Mouse (Mus musculus) hindbrain, embryonic 13.5 days (tissue): ENCODE data around the gene Fam110c. TPM values are rescaled to one million over a fixed set of nuclear protein-coding genes. Genes with fewer than 3 reads are reported as not detected.
A peak's percentile ranks its signal among the peaks of the same experiment; 100 is the strongest.
"Not testable (repeated sequence)": the region's sequence is repeated elsewhere in the genome, so short reads cannot be mapped to it uniquely, and the experiment has no call there.

ENCODE experiments used
- ATAC-seq: fragments of 200-750 bp; cut with Nextera tagmentation; 2 replicates; pipeline ENCODE4 v1.8.0; 2017; ENCODE audit warnings: moderate TSS enrichment; ENCODE audit not compliant: low FRiP score
- H3K27ac ChIP-seq: fragments of 300-500 bp; sonication (generic); 2 replicates; pipeline ENCODE4 v1.5.1; 2015; ENCODE audit warnings: inconsistent platforms, mild to moderate bottlenecking, moderate library complexity
- H3K27me3 ChIP-seq: fragments of 300-500 bp; sonication (generic); 2 replicates; pipeline ENCODE4 v1.6.1; 2015; ENCODE audit warnings: mild to moderate bottlenecking, inconsistent platforms
- H3K36me3 ChIP-seq: fragments of 300-500 bp; sonication (generic); 2 replicates; pipeline ENCODE4 v1.6.1; 2015; ENCODE audit warnings: mild to moderate bottlenecking, inconsistent platforms
- H3K4me1 ChIP-seq: fragments of 300-500 bp; sonication (generic); replicated peaks from 2 replicates; pipeline ENCODE4 v1.6.1; 2015; ENCODE audit warnings: inconsistent platforms
- H3K4me2 ChIP-seq: fragments of 300-500 bp; sonication (generic); 2 replicates; pipeline ENCODE4 v1.6.1; 2015; ENCODE audit warnings: inconsistent platforms, mild to moderate bottlenecking, moderate library complexity
- H3K4me3 ChIP-seq: fragments of 300-500 bp; sonication (generic); 2 replicates; pipeline ENCODE4 v1.5.1; 2015; ENCODE audit warnings: mild to moderate bottlenecking, inconsistent platforms
- H3K9ac ChIP-seq: fragments of 300-500 bp; sonication (generic); 2 replicates; pipeline ENCODE4 v1.6.1; 2015; ENCODE audit warnings: mild to moderate bottlenecking, inconsistent platforms
- H3K9me3 ChIP-seq: fragments of 300-500 bp; sonication (generic); 2 replicates; pipeline ENCODE4 v1.6.1; 2016; ENCODE audit warnings: inconsistent platforms
- WGBS: fragments of 180-500 bp; shearing (Covaris S2); methylation state at CpG from one replicate; pipeline ENCODE4 v1.1.7; 2015; 5-methylcytosine and 5-hydroxymethylcytosine counted together
- polyA plus RNA-seq: library from polyadenylated mRNA; unstranded; fragments of >200 nt; fragmentation: Nextera tagmentation; extraction: Ambion mirVana; gene quantifications from 2 replicates; pipeline ENCODE4 v1.2.1, GENCODE M21; 2015

Gene Fam110c
- 0.05 TPM in 1 of 2 replicates, not detected in the other for polyA plus RNA-seq

DNA sequence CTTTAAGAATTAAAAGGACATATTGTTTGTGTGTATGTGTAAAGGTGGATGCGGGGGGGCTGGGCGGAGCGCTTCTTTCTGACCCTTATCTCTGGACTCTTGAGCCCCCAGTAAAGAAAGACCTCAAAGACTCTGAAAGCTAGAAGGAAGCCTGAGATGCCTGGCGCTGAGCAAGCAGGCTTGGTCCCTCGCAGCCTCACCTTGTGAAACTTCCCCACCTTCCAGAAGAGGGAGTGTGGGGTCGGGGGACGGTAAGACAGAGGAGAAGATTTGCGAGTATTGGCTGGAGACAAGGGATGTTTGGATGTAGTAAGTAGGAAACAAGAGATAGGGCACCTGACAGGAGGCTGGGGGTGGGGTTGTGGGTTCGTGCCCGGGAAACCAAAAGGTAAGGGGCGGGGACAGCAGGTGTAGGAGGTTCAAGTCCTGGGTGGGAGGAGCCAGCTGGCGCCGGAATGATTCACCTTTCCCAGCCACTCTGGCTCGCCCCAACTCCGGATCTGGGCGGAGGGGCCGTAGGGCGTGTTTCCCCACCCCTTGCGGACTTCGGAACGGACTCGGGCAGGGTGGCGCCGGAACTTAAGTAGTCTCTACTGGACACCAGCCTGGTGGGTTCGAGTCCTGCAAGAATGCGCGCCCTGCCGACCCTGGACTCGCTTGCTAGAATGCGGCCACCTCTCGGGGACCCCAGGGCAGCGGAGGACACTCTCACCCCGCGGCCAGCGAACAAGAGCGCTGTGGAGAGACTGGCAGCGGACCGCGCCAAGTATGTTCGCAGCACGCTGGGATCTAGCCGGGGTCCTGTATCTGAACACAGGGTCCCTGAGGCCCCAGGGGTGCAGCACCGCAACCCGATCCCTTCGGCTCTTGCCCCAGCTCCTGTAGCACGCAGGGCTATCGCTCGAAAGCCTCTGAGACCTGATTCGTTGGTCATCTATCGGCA, at the start of gene Fam110c:
TSS of gene Fam110c (plus strand) at position 450 of the 943 bp plus-strand sequence.
- H3K27me3 ChIP-seq: peaks cover 56% of the 10 kb centered on the region
- peaks cover 21% of the 10 kb centered on the region for H3K4me1 ChIP-seq
- H3K9me3 ChIP-seq: no peaks in the 10 kb centered on the region
- no peaks in the 10 kb centered on the region for H3K36me3 ChIP-seq
- peak within 1 kb of the TSS; percentile 67 for H3K9ac ChIP-seq
- peak within 1 kb of the TSS; percentile 48 for H3K4me3 ChIP-seq
- WGBS: 2% methylated on average over 50 of the region's 50 CpGs
- peak within 1 kb of the TSS; percentile 96 for H3K4me2 ChIP-seq
- ATAC-seq: peak; percentile 70
- no peak within 1 kb of the TSS for H3K27ac ChIP-seq

DNA sequence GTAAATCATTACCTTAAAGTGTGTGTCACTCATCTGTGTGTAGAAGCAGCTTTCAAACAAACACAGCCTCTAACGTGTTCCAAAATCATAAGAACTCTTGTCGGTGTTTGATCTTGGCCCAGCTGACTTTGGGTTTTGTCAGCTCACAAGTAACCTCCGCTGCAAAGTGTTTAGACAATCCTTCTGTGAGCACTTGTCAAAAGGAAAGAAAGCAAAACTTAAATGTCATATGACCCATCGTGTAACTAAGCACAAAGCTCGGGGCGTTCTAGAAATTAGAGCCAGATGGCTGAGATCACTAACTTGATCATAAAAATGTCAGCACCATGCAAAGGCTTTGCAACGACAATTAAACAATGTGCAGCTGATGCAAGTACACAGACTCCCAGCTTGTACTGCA, 47.2 kb upstream of the Fam110c start:
- Histone ChIP-seq H3K9me3 (no peaks in the 10 kb centered on the region), H3K4me3 (no peak overlapping the region), H3K4me2 (no peak overlapping the region), H3K36me3 (no peaks in the 10 kb centered on the region), H3K4me1 (no peaks in the 10 kb centered on the region), H3K27me3 (no peaks in the 10 kb centered on the region), H3K27ac (no peak overlapping the region), H3K9ac (no peak overlapping the region)
- 73% methylated on average over 7 of the region's 7 CpGs for WGBS
- ATAC-seq: no peak

DNA sequence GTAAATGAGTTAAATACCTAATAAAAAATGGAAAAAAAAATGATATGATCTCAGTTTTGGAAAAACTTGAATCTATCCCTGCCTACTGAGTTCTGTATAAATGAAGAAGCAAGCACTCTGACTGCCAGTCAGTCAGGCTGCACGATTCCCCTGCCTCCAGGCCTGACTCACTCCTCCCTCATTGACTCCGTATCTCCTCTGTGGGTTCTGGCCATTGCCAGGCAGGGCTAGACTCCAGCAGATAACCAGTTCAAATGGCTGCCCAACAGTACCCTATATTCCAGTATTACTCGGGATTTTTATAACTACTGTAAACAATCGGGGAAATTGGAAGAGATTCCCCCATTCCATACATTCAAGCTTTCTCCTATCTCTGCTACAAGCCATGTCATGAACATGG, 21.6 kb upstream of the Fam110c start:
- no peak for ATAC-seq
- no peak overlapping the region for H3K9ac ChIP-seq
- H3K27me3 ChIP-seq: no peaks in the 10 kb centered on the region
- no peaks in the 10 kb centered on the region for H3K36me3 ChIP-seq
- WGBS: 94% methylated on average over 4 of the region's 4 CpGs
- H3K4me2 ChIP-seq: no peak overlapping the region
- no peak overlapping the region for H3K4me3 ChIP-seq
- H3K4me1 ChIP-seq: no peaks in the 10 kb centered on the region
- H3K27ac ChIP-seq: no peak overlapping the region
- H3K9me3 ChIP-seq: no peaks in the 10 kb centered on the region

DNA sequence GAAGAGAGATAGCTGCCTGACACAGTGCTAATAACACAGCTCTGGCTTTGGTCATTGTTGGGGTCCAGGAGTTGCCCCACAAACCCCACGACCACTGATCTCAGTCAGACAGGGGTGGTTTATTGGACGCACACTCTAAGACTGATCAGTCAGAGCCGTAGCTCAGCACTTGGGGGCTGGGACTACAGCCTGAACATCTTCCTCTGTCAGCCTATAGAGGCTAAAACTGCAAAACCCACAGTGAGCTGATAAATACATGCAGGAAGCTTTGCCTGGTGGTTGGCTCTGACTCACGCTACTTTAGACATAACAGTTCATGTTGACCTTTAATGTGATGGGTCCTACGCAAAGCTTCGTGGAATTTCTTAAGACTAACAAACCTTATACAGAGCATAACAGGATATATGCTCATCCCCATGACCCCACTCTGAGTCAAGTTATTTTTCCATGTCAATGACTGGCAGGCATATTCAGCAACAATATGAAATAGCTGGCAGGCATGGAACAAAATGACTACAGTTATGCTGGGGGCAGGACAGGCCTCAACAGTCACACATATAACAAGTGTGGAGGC, 17.3 kb upstream of the Fam110c start:
- H3K4me2 ChIP-seq: no peak overlapping the region
- H3K4me1 ChIP-seq: no peaks in the 10 kb centered on the region
- H3K9ac ChIP-seq: no peak overlapping the region
- H3K4me3 ChIP-seq: no peak overlapping the region
- H3K27ac ChIP-seq: no peak overlapping the region
- H3K36me3 ChIP-seq: no peaks in the 10 kb centered on the region
- no peaks in the 10 kb centered on the region for H3K9me3 ChIP-seq
- ATAC-seq: no peak
- H3K27me3 ChIP-seq: no peaks in the 10 kb centered on the region
- 90% methylated on average over 6 of the region's 6 CpGs for WGBS

DNA sequence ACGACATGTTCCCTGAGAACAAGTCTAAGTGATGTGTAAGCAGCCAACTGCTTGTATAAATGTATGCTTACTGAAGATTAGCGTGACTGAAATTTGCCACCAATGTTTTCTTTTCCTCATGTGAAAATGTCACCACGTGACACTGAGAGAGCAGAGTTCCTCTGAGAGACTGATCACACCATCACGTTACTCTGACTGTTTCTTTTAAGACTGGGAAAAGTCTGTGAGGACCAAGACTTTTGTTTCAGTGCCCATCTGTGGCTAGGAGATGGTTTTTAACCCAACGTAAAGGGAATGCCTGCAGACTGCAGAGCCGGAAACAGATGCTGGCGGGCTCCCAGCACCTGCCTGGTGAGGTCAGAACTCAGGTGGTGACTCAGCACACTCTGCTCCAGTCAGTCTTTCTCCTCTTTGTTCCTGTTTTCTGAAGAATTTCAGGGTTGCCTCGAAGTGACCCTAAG, 14.2 kb upstream of the Fam110c start:
- Histone ChIP-seq H3K27me3 (no peaks in the 10 kb centered on the region), H3K9ac (no peak overlapping the region), H3K9me3 (no peaks in the 10 kb centered on the region), H3K4me2 (no peak overlapping the region), H3K4me3 (no peak overlapping the region), H3K4me1 (no peaks in the 10 kb centered on the region), H3K27ac (no peak overlapping the region), H3K36me3 (no peaks in the 10 kb centered on the region)
- ATAC-seq: no peak
- WGBS: 58% methylated on average over 8 of the region's 8 CpGs

DNA sequence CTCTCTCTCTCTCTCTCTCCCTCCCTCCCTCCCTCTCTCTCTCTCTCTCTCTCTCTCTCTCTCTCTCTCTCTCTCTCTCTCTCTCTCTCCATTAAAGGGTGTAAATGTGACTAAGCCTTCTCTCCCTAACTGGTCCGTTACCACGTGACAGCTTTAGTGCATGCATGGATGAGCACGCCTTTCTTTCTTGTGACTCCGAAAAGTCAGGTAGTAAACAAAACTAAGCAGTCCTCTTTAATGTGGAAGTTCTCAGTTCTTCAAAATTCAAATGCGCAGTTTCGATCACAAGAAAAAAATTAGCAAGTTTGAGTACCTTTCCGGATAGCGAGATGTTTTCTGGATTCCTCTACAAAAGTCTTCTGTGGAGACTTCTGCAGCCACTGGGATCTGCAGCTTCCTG, 13.4 kb upstream of the Fam110c start:
- H3K27ac ChIP-seq: no peak overlapping the region
- H3K4me2 ChIP-seq: no peak overlapping the region
- H3K4me1 ChIP-seq: no peaks in the 10 kb centered on the region
- WGBS: 60% methylated on average over 8 of the region's 8 CpGs
- no peaks in the 10 kb centered on the region for H3K9me3 ChIP-seq
- H3K36me3 ChIP-seq: no peaks in the 10 kb centered on the region
- ATAC-seq: no peak
- H3K4me3 ChIP-seq: no peak overlapping the region
- H3K9ac ChIP-seq: no peak overlapping the region
- no peaks in the 10 kb centered on the region for H3K27me3 ChIP-seq

DNA sequence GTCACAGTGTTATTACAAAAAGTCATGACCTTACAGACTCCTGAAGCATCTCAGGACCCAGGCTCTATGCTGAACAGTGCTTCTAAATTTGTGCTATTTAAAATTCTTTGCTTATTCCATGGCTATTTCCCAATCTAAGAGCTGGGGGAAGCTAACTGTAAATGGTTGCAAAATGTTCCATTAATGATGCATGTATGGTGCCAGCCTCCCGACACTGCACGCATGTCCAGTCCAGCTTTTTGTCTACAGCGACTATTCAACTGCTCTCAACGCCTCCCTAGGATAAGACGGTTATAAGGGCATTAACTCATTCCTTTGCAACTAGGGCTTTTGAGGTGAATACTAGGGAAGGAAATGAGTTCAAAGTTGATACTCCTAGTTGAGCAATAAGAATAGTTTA, 2.4 kb upstream of the Fam110c start:
- no peak for ATAC-seq
- H3K36me3 ChIP-seq: no peaks in the 10 kb centered on the region
- H3K4me3 ChIP-seq: no peak overlapping the region
- H3K4me1 ChIP-seq: peaks cover 21% of the 10 kb centered on the region
- 84% methylated on average over 5 of the region's 5 CpGs for WGBS
- H3K9me3 ChIP-seq: no peaks in the 10 kb centered on the region
- no peak overlapping the region for H3K27ac ChIP-seq
- no peak overlapping the region for H3K4me2 ChIP-seq
- H3K27me3 ChIP-seq: peaks cover 46% of the 10 kb centered on the region
- no peak overlapping the region for H3K9ac ChIP-seq

DNA sequence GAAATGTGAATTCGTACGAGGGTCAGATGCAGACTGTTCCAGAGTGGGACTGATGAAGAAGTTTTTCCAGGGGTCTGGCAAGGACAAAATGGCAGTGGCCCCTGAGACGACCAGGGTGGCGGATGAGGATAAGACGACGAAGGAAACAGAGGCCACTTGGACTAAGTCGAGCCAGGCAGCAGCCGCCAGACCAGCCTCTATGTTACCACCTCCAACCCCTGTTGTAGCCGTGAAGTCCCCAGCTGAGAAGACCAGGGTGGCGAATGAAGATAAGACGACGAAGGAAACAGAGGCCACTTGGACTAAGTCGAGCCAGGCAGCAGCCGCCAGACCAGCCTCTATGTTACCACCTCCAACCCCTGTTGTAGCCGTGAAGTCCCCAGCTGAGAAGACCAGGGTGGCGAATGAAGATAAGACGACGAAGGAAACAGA, 710 bp downstream of the Fam110c start:
- 2% methylated on average over 10 of the region's 18 CpGs for WGBS
- H3K4me3 ChIP-seq: peak overlapping the region; percentile 48
- not testable (repeated sequence) for H3K36me3 ChIP-seq, H3K27ac ChIP-seq, H3K9me3 ChIP-seq
- peak overlapping the region; percentile 96 for H3K4me2 ChIP-seq
- peaks cover 56% of the 10 kb centered on the region for H3K27me3 ChIP-seq
- peaks cover 21% of the 10 kb centered on the region for H3K4me1 ChIP-seq
- ATAC-seq: peak; percentile 40; the same call in 1 of the 2 replicates
- peak overlapping the region; percentile 67 for H3K9ac ChIP-seq

DNA sequence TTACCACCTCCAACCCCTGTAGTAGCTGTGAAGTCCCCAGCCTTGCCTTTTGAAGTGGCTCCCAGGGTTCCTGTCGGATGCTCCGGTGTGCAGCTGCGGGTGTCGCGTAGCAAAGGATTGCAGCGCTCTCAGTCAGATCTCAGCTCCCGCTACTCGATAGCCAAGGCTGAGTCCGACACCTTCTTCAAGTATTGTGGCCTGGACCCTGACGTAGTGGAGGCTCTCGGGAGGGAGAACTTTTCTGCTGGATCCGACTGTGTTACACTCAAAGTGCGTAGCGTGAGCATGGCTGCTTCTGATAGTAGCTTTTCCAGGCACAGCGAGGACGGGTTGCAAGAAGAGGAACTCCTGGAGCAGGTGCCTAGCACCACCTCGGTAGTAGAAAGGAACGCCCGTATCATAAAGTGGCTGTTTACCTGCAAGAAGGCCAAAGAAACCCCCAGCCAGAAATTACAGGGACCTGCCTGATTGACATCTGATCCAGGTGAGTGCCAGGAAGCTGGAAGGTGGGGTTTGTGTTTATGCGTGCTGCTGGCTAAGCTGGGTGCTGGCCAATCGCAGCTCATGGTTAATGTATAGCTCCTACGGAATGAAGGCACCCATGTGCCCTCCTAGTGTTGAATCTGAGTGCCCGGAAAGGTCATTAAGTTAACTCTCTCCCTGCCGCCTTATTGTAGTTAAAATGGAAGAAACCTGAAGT, 1.3 kb downstream of the Fam110c start:
- peaks cover 21% of the 10 kb centered on the region for H3K4me1 ChIP-seq
- H3K36me3 ChIP-seq: no peaks in the 10 kb centered on the region
- H3K9me3 ChIP-seq: no peaks in the 10 kb centered on the region
- peak overlapping the region; percentile 46; the same call in 1 of the 2 replicates for H3K9ac ChIP-seq
- ATAC-seq: peak; percentile 52; the same call in 1 of the 2 replicates
- peak overlapping the region; percentile 43 for H3K4me3 ChIP-seq
- H3K4me2 ChIP-seq: peak overlapping the region; percentile 96
- WGBS: 5% methylated on average over 24 of the region's 24 CpGs
- no peak overlapping the region for H3K27ac ChIP-seq
- H3K27me3 ChIP-seq: peaks cover 56% of the 10 kb centered on the region

DNA sequence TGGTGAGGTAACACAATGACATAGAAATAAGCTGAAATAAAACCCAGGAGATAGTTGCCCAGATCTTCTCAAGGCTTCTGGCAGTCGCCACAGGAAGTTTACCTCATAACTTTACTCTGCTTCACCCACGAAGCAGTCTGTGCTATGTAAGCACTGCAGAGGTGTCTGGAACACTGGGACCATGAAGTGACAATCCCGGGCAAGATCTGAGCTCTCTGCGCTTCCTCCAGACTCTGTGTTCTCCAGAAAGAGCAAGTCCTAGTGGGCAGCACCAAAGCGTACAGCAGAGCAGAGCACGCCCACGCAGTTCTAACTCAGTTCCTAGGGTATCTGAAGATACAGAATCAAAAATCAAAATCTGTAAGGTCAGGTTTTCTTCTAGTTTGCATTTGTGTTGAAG, 3.4 kb downstream of the Fam110c start:
- H3K27ac ChIP-seq: no peak overlapping the region
- WGBS: 84% methylated on average over 7 of the region's 7 CpGs
- H3K36me3 ChIP-seq: no peaks in the 10 kb centered on the region
- peaks cover 21% of the 10 kb centered on the region for H3K4me1 ChIP-seq
- H3K9ac ChIP-seq: no peak overlapping the region
- ATAC-seq: no peak
- peaks cover 48% of the 10 kb centered on the region for H3K27me3 ChIP-seq
- no peak overlapping the region for H3K4me3 ChIP-seq
- no peak overlapping the region for H3K4me2 ChIP-seq
- no peaks in the 10 kb centered on the region for H3K9me3 ChIP-seq

DNA sequence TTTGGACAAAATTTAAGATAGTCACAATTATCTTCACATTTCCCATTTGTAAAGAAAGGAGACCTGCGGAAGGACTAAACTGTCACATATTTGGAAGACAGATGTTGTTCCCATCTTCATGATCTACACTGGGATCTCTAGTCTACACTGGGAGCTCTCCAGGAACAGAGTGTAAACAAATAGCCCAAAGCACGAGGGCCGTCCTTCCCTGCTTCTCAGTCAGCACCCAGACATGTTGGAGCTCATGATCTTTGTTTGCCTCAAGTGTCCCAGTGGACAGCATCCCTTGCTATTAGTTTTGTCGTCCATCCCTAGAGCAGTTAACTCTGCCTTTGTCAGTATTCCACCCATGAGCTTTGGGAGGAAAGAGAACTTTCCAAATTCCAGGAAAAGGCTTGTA, 4.4 kb downstream of the Fam110c start:
- no peak for ATAC-seq
- H3K9ac ChIP-seq: no peak overlapping the region
- H3K27ac ChIP-seq: no peak overlapping the region
- no peak overlapping the region for H3K4me3 ChIP-seq
- 69% methylated on average over 4 of the region's 4 CpGs for WGBS
- H3K36me3 ChIP-seq: no peaks in the 10 kb centered on the region
- H3K9me3 ChIP-seq: no peaks in the 10 kb centered on the region
- peaks cover 21% of the 10 kb centered on the region for H3K4me1 ChIP-seq
- H3K4me2 ChIP-seq: no peak overlapping the region
- H3K27me3 ChIP-seq: peaks cover 38% of the 10 kb centered on the region

DNA sequence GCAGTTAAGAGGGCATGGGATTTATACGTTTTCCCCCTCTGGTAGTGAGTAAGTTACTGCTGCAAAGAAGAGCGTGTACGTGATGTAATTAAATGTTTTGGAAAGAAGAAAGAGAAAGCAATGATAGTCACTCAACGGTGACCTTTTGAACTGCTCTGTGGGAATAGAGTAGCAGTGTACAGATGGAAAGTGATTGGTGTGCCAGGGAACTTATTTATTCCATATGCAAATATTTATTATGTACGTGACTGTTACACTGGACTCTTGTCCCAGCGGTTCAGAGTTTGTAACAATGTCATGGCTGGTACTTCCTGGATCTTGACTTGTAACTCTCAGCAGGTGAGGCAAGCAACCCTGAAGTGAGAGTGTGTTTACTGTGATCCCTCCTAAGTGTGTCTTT, 6.7 kb downstream of the Fam110c start:
- no peak for ATAC-seq
- H3K36me3 ChIP-seq: no peaks in the 10 kb centered on the region
- peaks cover 2% of the 10 kb centered on the region for H3K4me1 ChIP-seq
- no peaks in the 10 kb centered on the region for H3K9me3 ChIP-seq
- peaks cover 18% of the 10 kb centered on the region for H3K27me3 ChIP-seq
- WGBS: 69% methylated on average over 6 of the region's 6 CpGs
- H3K4me2 ChIP-seq: no peak overlapping the region
- no peak overlapping the region for H3K27ac ChIP-seq
- H3K9ac ChIP-seq: no peak overlapping the region
- H3K4me3 ChIP-seq: no peak overlapping the region
